Mouse (Mus musculus) urinary bladder, adult 18-20 months (tissue): ENCODE measurements around the gene Abcc8.
A peak's percentile ranks its signal among the peaks of the same experiment; 100 is the strongest.

Source experiments
- DNase-seq, 2 experiments: peaks; one replicate each; pipeline ENCODE4 v3.0.0; 2022; ENCODE audit warnings: low spot score in 2 of 2, mixed read lengths in 2 of 2

Abcc8 gene

GRCm38 (mm10) chr7:46110079-46110478, 69.8 kb downstream of the Abcc8 start:
- DNase-seq, result no peak

- DNase-seq, result no peak
Measured at GRCm38 (mm10) chr7:46105484-46105883, 74.3 kb downstream of the Abcc8 start.

- no peak for DNase-seq
Measured at GRCm38 (mm10) chr7:46104256-46104915, 75.4 kb downstream of the Abcc8 start.

- DNase-seq, result no peak
Measured at GRCm38 (mm10) chr7:46103771-46104170, 76.1 kb downstream of the Abcc8 start.

- no peak for DNase-seq
Measured at GRCm38 (mm10) chr7:46103075-46103591, 76.7 kb downstream of the Abcc8 start.

- DNase-seq, result peak; percentile 16 to 50
Measured at GRCm38 (mm10) chr7:46100563-46100962, 79.3 kb downstream of the Abcc8 start, which contains the start of gene Kcnj11. Kcnj11 (minus strand) TSS chr7:46100764.

- DNase-seq, result no peak
Measured at GRCm38 (mm10) chr7:46099682-46100081, 80.2 kb downstream of the Abcc8 start.

DNA sequence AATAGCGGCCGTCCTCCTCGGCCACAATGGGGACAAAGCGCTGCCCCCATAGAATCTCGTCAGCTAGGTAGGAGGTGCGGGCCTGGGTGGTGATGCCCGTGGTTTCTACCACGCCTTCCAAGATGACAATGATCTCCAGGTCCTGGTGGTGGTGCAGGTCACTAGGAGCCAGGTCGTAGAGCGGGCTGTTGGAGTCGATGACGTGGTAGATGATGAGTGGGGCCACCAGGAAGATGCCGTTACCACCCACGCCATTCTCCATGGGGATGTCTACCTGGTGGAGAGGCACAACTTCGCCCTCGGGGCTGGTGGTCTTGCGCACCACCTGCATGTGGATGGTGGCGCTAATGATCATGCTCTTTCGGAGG, 80.9 kb downstream of the Abcc8 start:
- no peak for DNase-seq

GRCm38 (mm10) chr7:46098221-46098918, 81.5 kb downstream of the Abcc8 start:
- DNase-seq, result no peak

DNA sequence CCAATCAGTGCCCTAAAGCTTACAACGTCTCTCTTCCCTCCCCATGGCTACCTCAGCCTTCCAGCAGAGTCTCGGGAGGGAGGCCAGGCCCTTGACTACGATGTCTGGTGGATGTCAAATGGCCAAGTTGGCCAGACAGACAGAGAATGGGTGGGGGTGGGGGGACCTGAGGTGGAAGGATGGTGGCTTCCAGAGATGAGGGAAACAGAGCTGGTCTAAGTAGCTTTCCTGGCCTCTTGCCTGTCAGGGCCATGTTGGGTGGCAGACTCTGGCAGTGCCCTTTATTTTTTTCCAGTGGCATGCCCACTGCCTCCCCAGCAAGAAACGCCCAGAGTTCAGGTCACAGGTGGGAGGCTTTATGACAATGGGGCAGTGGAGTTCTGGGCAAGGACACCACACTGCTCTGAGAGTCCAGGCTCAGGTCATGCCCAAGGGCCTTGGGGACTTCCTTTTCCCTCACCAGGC, 82.5 kb downstream of the Abcc8 start:
- no peak for DNase-seq

DNA sequence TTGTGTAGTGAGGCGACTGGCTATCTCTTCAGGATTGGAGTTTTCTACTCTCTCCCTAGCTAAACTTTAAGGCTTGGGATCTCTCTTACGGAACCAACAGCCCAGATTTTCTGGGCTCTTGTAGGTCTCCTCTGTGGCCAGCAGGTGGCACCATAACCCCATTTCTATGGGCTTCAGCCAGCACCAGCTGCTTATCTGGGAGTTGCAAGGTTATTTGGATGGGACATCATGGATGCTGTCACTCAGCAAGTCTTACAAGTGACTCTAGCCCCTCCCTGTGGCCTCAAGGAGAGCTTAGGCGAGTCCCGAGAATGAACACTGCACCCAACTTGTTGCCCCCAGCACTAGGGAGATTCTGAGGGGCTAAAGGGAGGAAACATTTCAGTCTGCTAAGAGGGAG, 83.7 kb downstream of the Abcc8 start:
- DNase-seq, result peak; percentile 19 to 49

DNA sequence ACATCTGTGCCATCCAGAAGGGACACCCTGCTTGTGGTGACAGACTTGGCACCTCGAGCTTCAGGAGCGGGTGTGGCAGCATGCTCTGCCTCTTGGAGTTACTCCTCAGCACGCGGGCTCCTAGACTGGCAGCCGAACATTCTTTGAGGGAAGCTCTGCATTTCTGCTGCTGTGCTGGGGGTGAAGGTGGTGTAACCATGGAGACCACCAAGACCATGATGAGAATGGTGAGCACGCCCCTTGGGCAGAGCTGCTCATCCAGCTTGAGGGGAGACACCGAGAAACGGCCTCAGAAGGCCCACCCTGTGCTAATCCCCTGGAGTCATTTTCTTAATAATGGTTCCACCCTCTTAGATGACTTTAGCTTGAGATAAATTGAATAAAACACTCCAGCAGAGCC, 87.0 kb downstream of the Abcc8 start:
- no peak for DNase-seq

DNA sequence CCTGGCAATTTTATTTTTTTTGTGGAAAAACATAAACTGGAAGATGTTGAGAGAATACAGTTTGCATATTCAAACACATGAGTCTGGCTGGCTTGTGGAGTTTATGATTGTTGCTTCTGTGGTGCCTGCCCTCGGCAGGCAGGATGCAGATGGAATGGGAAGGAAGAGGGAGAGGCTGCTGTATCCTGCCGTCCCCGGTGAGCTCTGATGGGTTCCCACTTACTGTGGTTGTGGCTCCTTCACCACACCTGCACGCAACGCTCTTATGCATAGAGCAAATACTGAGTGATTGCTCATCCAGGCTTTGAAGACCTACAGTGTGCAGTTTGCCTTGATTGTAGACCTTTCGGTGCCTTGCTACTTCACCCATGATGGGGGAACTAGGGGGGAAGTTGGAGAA, 91.6 kb downstream of the Abcc8 start:
- DNase-seq, result no peak

DNA sequence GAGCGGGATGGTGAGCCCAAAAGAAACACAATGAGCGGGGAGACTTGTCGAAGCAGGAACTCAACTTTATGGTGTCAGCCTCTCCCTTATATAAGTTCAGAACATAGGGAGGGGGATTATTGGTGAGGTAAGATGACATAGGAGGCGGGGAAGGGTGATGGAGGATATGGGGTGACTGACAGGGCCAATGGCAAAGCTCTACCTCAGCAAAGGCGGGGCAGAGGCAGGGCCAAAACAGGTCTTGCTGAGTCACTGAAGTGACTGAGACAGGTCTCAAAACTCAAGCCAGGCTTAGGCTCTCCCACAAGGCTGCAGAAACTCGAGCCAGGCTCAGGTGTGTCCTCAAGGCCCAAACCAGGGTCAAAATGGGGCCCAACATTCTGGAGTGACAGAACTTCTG, 93.5 kb downstream of the Abcc8 start:
- no peak for DNase-seq

GRCm38 (mm10) chr7:46084839-46085513, 94.9 kb downstream of the Abcc8 start:
- no peak for DNase-seq

DNA sequence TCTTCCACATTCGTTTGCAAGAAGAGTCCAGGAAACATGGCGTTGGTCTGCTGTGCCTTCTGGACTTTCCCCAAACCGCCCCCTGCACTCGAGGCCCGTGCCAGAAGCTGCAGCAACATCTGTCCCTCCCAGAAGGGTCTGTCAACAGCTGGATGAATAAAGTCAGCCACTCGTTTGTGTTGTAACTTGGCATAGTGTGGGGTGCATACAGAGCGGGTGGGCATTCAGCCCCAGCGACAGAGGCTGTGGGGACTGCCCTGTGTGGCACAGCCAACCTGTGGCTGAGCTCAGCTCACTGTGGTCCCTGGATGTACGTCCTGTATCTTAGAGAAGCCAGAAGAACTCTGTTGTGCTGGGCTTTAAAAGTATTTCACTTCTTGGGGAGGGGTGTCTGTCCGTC, 95.8 kb downstream of the Abcc8 start:
- no peak for DNase-seq

- DNase-seq, result no peak
Measured at GRCm38 (mm10) chr7:46077675-46078074, 102.2 kb downstream of the Abcc8 start.

DNA sequence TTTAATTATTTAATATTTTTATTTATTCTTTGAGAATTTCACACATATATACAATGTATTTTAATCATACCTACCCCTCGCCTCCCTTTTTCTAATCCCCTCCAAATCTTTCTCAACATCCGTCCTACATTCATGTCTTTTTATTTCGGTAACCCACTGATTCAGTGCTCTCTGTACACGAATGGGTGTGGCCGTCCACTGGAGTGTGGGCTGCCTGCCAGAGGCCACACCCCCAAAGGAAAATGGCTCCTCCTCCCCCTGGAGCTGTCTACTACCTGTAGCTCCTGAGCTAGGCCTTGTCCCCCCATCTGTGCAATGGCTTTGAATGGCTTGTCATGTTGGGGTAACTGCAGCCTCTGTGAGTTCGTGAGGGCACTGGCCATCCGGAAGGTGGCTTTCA, 103.0 kb downstream of the Abcc8 start:
- no peak for DNase-seq

DNA sequence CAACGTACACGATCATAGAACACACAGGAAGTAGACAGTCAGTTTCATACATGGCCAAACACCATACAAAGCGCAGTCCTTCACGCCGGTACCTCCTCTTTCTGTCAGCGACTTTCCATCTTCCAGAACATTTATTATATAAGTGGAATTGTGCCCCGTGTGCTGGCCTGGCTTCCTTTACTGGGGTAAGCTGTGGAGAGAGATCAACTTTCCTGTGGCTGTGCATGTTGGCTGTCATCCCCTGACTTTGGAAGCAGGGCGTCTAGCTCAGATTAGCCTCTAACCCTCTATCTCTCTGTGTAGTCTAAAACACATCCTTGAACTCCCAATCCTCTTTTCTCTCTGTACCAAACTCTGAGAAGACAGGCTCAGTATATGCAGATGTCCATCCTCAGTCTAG, 111.0 kb downstream of the Abcc8 start:
- no peak for DNase-seq

DNA sequence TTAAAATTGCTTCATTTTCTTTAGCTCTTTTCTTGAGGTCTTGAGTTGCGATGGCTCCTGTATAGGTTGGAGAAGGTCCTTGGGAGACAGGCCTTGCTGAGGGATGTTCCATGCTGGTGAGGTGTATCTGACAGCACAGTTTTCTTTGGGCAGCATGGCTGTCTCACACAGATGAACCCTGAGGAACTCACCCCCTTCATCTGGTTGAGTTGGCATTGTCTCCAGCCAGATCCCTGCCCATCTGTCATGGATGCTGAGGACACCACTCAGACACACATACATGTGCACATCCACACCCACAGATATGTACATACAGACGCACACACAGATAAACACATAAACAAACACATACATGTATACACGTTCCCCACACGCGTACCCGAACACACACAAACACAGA, 116.5 kb downstream of the Abcc8 start:
- no peak for DNase-seq

DNA sequence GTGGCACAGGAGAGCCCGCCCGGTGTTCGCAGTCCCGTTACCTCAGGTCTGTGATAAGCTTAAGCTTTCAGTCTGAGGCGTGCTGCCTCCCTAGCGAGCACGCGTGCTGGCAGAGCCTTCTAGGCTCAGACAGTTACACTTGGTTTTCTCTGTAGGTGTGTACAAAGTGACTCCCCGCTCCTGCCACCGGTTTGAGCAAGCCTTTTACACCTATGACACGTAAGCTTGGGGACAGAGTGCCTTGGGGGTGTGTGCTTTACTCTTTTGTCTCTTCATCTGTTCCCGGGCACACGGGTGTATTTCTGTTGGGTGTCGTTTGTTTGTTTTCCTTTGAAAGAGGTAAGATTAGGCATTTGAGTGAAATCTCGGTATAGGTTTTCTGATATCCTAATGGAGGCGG, 118.2 kb downstream of the Abcc8 start:
- DNase-seq, result no peak

GRCm38 (mm10) chr7:46060688-46061087, 119.1 kb downstream of the Abcc8 start:
- DNase-seq, result no peak

DNA sequence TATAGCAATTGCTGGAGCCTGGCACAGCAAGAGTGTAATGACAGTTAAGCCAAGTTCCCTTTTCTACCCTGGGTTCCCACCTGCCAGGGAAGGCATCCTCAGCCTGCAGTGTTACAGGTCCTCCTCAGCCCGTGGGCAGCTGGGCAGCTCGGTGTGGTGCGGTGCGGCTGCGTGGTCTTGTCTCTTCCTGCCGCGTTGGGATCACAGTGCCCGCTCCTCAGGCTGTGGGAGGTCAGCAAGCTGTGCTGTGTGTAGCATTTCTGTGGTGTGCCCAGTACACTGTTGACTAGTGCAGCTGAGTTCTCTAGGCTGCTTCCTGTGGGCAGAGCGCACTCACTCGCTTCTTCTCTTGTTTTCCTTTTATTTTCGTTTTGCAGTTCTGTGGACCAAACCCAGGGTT, 121.0 kb downstream of the Abcc8 start:
- no peak for DNase-seq
